Mouse (Mus musculus): ENCODE results near the gene Olfr191. TPM values are rescaled to one million over a fixed set of nuclear protein-coding genes. Genes with fewer than 3 reads are reported as not detected.
"Not testable (repeated sequence)": the region's sequence is repeated elsewhere in the genome, so short reads cannot be mapped to it uniquely, and the experiment has no call there.

Gene Olfr191
- total RNA-seq (2015; ENCODE audit: low replicate concordance) (not detected in 2 replicates), total RNA-seq (2017; ENCODE audit: low replicate concordance) (not detected in 2 replicates)

DNA sequence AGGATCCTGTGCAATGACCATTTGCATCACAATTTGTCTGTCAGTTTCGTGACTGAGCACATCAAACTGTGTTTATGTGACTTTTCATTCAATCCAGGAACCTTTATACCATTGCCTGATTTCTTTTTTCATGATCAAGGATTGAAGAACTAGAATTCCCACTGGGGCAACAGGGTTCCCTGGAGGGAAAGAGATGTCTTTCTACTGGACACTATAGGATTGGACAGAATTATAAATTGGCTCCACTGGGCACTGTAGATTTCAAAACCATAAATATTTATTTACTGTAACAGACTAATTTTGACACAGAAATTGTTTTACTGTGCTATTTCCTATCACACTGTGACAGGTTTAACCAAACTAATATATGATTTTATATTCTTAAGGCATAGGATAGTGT lies at the start of gene Olfr191:
Gene Olfr191 (minus strand): TSS at position 101 of the 400 bp plus-strand sequence.
- ATAC-seq (replicated peaks; ENCODE audit: low FRiP score, poor library complexity, severe bottlenecking): not testable (repeated sequence)

DNA sequence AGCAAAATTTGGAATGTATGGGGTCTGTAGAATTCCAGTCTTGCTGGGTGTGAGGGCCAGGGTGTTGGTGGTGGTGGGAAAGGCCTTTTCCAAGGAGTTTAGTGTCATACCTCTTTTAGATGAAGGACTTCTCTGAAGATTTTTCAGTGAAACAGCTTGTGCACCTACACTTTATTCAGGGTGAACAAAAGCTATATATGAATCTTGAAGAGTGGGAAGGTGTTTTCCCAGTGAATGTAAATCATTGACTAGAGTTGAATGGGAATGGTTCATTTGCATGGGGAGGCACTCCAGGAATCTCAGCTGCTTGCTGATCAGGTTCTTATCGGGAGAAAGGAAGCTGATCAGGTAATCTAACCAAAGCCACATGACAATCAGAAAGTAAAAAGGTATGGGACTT lies 41.1 kb upstream of the Olfr191 start:
- no peak for ATAC-seq (replicated peaks; ENCODE audit: low FRiP score, poor library complexity, severe bottlenecking)

DNA sequence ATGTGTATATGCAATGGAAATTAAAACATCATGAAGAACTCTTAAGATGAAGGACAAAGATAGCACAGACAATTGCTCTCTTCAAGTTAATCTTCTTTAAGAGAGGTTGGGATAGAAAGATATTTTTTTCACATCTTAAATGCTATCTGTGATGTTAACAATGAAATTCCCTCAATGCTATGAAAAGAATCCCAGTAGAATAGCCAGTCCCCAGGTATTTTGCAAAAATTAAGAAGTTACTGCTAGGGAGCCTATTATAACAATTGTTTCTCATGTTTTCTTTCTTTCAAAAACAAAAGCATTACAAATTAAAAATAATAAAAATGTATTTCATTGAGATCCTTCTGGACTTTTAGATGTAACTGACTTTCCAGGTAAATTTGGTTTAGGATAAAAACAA lies 31.3 kb upstream of the Olfr191 start, which contains the start of gene Olfr194:
Gene Olfr194 (minus strand): TSS at position 101 of the 400 bp plus-strand sequence.
- no peak for ATAC-seq (replicated peaks; ENCODE audit: low FRiP score, poor library complexity, severe bottlenecking)

GRCm38 (mm10) chr16:59111781-59112180 lies 22.2 kb upstream of the Olfr191 start, which contains the start of gene Olfr193:
TSS of gene Olfr193 (minus strand) at chr16:59111881.
- no peak for ATAC-seq (replicated peaks; ENCODE audit: low FRiP score, poor library complexity, severe bottlenecking)

DNA sequence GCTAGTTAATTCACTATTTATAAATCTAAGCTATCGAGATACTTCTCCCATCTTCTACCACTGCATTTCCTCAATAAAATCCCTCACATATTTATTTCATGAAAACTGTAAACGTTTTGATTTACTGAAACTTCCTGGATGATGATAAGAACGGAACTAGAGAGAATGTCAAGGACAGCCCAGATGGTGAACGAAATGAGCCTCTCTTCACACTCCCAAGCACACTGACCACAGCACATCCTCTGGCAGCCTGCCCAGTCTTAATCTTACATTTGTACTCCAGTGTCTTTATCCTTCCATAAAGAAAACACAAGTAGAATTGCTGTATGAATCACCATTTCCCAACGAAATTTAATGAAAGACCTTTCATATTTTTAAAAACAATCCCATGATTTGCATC lies 18.9 kb upstream of the Olfr191 start:
- not testable (repeated sequence) for ATAC-seq (replicated peaks; ENCODE audit: low FRiP score, poor library complexity, severe bottlenecking)

DNA sequence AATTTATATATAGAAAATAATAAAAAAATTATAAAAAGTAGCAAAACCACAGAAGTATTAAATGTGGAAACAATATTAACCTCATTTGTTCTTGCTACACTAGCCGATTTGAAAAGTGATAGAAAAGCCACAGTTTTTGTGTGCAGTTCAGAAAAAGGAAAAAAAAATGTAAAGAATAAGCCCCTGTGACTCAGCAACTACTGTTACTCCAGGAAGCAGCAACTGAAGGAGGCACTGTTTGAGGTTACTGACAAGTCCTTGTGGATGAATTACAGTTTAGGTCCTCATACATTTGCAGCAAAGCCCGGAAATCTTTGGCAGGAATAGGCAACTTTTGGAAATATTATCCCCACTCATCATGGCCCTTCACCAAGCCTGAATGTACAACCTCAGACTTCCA lies 15.7 kb upstream of the Olfr191 start:
- no peak for ATAC-seq (replicated peaks; ENCODE audit: low FRiP score, poor library complexity, severe bottlenecking)

DNA sequence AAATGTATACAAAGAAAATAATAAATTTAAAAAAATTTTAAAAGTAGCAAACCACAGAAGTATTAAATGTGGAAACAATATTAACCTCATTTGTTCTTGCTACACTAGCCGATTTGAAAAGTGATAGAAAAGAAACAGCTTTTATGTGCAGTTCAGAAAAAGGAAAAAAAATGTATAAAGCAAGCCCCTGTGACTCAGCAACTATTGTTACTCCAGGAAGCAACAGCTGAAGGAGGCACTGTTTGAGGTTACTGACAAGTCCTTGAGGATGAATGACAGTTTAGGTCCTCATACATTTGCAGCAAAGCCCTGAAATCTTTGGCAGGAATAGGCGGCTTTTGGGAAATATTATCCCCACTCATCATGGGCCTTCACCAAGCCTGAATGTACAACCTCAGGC lies 8.5 kb downstream of the Olfr191 start:
- ATAC-seq (replicated peaks; ENCODE audit: low FRiP score, poor library complexity, severe bottlenecking): not testable (repeated sequence)

DNA sequence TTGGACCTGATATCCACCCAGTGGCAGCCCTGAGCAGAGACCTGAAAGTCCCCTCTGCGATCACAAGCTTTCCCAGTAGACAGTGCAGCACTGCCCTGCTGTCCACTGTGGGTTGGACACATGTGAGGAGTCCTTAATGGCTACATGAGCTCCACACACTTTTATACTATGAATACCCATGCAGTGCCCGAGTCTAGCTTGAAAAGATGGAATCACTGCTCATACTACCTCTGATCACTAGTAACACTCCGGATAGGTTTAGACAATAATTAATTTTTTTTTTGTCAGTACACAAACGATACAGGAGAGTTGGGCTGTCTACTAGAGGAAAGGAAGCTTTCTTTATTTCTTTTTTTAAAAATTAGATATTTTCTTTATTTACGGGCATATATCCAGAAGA lies 11.7 kb downstream of the Olfr191 start, which contains the start of gene Olfr190:
Gene Olfr190 (minus strand): TSS at position 101 of the 400 bp plus-strand sequence.
- ATAC-seq (replicated peaks; ENCODE audit: low FRiP score, poor library complexity, severe bottlenecking): no peak

- ATAC-seq (replicated peaks; ENCODE audit: low FRiP score, poor library complexity, severe bottlenecking): no peak
These were observed 16.1 kb downstream of the Olfr191 start for GRCm38 (mm10) chr16:59073520-59073919.

- ATAC-seq (replicated peaks; ENCODE audit: low FRiP score, poor library complexity, severe bottlenecking): no peak
These were observed 17.9 kb downstream of the Olfr191 start for GRCm38 (mm10) chr16:59071755-59072154.

DNA sequence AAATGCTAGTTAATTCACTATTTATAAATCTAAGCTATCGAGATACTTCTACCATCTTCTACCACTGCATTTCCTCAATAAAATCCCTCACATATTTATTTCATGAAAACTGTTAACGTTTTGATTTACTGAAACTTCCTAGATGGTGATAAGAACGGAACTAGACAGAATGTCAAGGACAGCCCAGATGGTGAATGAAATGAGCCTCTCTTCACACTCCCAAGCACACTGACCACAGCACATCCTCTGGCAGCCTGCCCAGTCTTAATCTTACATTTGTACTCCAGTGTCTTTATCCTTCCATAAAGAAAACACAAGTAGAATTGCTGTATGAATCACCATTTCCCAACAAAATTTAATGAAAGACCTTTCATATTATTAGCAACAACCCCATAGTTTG lies 27.2 kb downstream of the Olfr191 start:
- not testable (repeated sequence) for ATAC-seq (replicated peaks; ENCODE audit: low FRiP score, poor library complexity, severe bottlenecking)

DNA sequence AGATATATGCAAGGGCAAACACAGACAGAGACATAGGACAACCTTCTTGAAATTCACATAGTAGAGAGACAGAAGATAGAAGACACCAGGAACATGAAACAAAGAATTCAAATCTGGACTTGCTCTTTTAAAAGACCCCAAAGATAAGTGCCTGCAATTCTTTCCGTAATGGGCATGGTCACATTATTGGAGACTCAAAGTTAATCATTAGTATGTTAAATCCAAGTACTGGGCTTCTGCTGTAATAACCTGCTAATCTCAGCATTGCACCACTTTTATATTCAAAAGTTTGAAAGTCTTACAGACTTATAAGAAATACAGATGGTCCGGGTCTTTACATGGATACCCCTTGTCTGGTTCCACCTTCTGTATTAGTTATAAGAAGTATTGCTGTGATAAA lies 40.3 kb downstream of the Olfr191 start:
- not testable (repeated sequence) for ATAC-seq (replicated peaks; ENCODE audit: low FRiP score, poor library complexity, severe bottlenecking)

DNA sequence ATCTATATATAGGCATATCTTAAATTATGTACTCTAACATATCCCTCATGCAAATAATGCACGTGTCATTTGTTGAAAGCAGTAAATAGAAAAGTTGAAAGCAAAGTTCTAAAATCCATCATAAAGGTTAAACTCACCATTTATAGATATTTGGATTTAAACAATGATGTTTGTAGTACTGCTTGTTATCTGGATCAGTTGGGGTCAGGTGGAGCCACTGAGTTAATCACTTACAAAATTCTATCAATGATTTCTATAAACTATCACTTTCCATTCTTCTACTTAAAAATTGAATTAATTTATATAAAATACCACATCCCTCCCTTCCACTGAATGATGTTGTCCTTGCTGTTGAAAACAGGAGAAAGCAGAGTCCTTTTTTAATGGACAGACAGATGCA lies 40.8 kb downstream of the Olfr191 start:
- no peak for ATAC-seq (replicated peaks; ENCODE audit: low FRiP score, poor library complexity, severe bottlenecking)

- ATAC-seq (replicated peaks; ENCODE audit: low FRiP score, poor library complexity, severe bottlenecking): no peak
These were observed 42.0 kb downstream of the Olfr191 start for GRCm38 (mm10) chr16:59047579-59047978.

DNA sequence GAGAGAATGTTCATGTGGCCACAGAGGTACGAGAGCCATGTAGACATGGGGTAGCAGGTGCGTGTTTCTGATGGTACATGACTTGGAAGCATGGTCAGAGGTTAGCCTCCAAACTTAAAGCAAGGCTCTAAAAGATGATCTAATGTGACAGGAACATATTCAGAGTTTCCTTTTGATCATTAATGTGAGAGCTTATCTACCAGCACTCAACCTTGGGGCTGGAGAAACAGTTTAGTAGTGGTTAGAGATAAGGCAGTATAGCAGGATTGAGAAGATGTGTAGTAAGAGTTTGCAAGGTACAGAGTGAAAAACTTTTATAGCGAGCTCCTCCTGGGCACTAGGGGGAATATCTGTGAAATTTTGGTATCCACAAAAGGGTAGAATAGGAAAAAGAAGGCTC lies 43.8 kb downstream of the Olfr191 start:
- ATAC-seq (replicated peaks; ENCODE audit: low FRiP score, poor library complexity, severe bottlenecking): no peak

- no peak for ATAC-seq (replicated peaks; ENCODE audit: low FRiP score, poor library complexity, severe bottlenecking)
These were observed 49.9 kb downstream of the Olfr191 start, which contains the start of gene Olfr187 for GRCm38 (mm10) chr16:59039710-59040109. TSS of gene Olfr187 (minus strand) at chr16:59039767.

Other genes starting within 250 kb of the Olfr191 start
- not detected in 2 replicates for gene Olfr177, start 215.1 kb downstream of the Olfr191 start, total RNA-seq (2015; ENCODE audit: low replicate concordance)
- not detected in 2 replicates for gene Olfr177, start 215.1 kb downstream of the Olfr191 start, total RNA-seq (2017; ENCODE audit: low replicate concordance)
- gene Olfr178, start 197.8 kb downstream of the Olfr191 start, total RNA-seq (2015; ENCODE audit: low replicate concordance): not detected in 2 replicates
- gene Olfr178, start 197.8 kb downstream of the Olfr191 start, total RNA-seq (2017; ENCODE audit: low replicate concordance): not detected in 2 replicates
- gene Olfr181, start 161.1 kb downstream of the Olfr191 start, total RNA-seq (2015; ENCODE audit: low replicate concordance): not detected in 2 replicates
- not detected in 2 replicates for gene Olfr181, start 161.1 kb downstream of the Olfr191 start, total RNA-seq (2017; ENCODE audit: low replicate concordance)
- gene Olfr180, start 160.4 kb downstream of the Olfr191 start, total RNA-seq (2015; ENCODE audit: low replicate concordance): not detected in 2 replicates
- gene Olfr180, start 160.4 kb downstream of the Olfr191 start, total RNA-seq (2017; ENCODE audit: low replicate concordance): not detected in 2 replicates
- gene Olfr183, start 94.5 kb downstream of the Olfr191 start, total RNA-seq (2015; ENCODE audit: low replicate concordance): not detected in 2 replicates
- gene Olfr183, start 94.5 kb downstream of the Olfr191 start, total RNA-seq (2017; ENCODE audit: low replicate concordance): not detected in 2 replicates
- not detected in 2 replicates for gene Olfr186, start 59.5 kb downstream of the Olfr191 start, total RNA-seq (2015; ENCODE audit: low replicate concordance)
- gene Olfr186, start 59.5 kb downstream of the Olfr191 start, total RNA-seq (2017; ENCODE audit: low replicate concordance): not detected in 2 replicates
- not detected in 2 replicates for gene Olfr187, start 50.1 kb downstream of the Olfr191 start, total RNA-seq (2015; ENCODE audit: low replicate concordance)
- gene Olfr187, start 50.1 kb downstream of the Olfr191 start, total RNA-seq (2017; ENCODE audit: low replicate concordance): not detected in 2 replicates
- not detected in 2 replicates for gene Olfr190, start 11.8 kb downstream of the Olfr191 start, total RNA-seq (2015; ENCODE audit: low replicate concordance)
- gene Olfr190, start 11.8 kb downstream of the Olfr191 start, total RNA-seq (2017; ENCODE audit: low replicate concordance): under 0.01 TPM in 1 of 2 replicates, not detected in the other
- gene Olfr193, start 22.1 kb upstream of the Olfr191 start, total RNA-seq (2015; ENCODE audit: low replicate concordance): not detected in 2 replicates
- gene Olfr193, start 22.1 kb upstream of the Olfr191 start, total RNA-seq (2017; ENCODE audit: low replicate concordance): not detected in 2 replicates
- gene Olfr194, start 31.2 kb upstream of the Olfr191 start, total RNA-seq (2015; ENCODE audit: low replicate concordance): not detected in 2 replicates
- not detected in 2 replicates for gene Olfr194, start 31.2 kb upstream of the Olfr191 start, total RNA-seq (2017; ENCODE audit: low replicate concordance)
- not detected in 2 replicates for gene Olfr195, start 57.2 kb upstream of the Olfr191 start, total RNA-seq (2015; ENCODE audit: low replicate concordance)
- not detected in 2 replicates for gene Olfr195, start 57.2 kb upstream of the Olfr191 start, total RNA-seq (2017; ENCODE audit: low replicate concordance)
- gene Olfr196, start 80.6 kb upstream of the Olfr191 start, total RNA-seq (2015; ENCODE audit: low replicate concordance): not detected in 2 replicates
- gene Olfr196, start 80.6 kb upstream of the Olfr191 start, total RNA-seq (2017; ENCODE audit: low replicate concordance): 0.28 TPM in 1 of 2 replicates, not detected in the other
- gene Olfr198, start 113.7 kb upstream of the Olfr191 start, total RNA-seq (2015; ENCODE audit: low replicate concordance): not detected in 2 replicates
- not detected in 2 replicates for gene Olfr198, start 113.7 kb upstream of the Olfr191 start, total RNA-seq (2017; ENCODE audit: low replicate concordance)
- not detected in 2 replicates for gene Olfr199, start 129.9 kb upstream of the Olfr191 start, total RNA-seq (2015; ENCODE audit: low replicate concordance)
- gene Olfr199, start 129.9 kb upstream of the Olfr191 start, total RNA-seq (2017; ENCODE audit: low replicate concordance): not detected in 2 replicates
- not detected in 2 replicates for gene Olfr201, start 182.8 kb upstream of the Olfr191 start, total RNA-seq (2015; ENCODE audit: low replicate concordance)
- gene Olfr201, start 182.8 kb upstream of the Olfr191 start, total RNA-seq (2017; ENCODE audit: low replicate concordance): not detected in 2 replicates
- not detected in 2 replicates for gene Olfr202, start 197.0 kb upstream of the Olfr191 start, total RNA-seq (2015; ENCODE audit: low replicate concordance)
- gene Olfr202, start 197.0 kb upstream of the Olfr191 start, total RNA-seq (2017; ENCODE audit: low replicate concordance): not detected in 2 replicates
- not detected in 2 replicates for gene Olfr203, start 209.1 kb upstream of the Olfr191 start, total RNA-seq (2015; ENCODE audit: low replicate concordance)
- not detected in 2 replicates for gene Olfr203, start 209.1 kb upstream of the Olfr191 start, total RNA-seq (2017; ENCODE audit: low replicate concordance)
- gene Olfr204, start 228.4 kb upstream of the Olfr191 start, total RNA-seq (2015; ENCODE audit: low replicate concordance): not detected in 2 replicates
- not detected in 2 replicates for gene Olfr204, start 228.4 kb upstream of the Olfr191 start, total RNA-seq (2017; ENCODE audit: low replicate concordance)
- gene Olfr205, start 241.3 kb upstream of the Olfr191 start, total RNA-seq (2015; ENCODE audit: low replicate concordance): not detected in 2 replicates
- gene Olfr205, start 241.3 kb upstream of the Olfr191 start, total RNA-seq (2017; ENCODE audit: low replicate concordance): not detected in 2 replicates

All from erythroblast, adult 5-6 weeks (primary cell).